Mouse (Mus musculus): ENCODE results near the gene Mpst.

- TF ChIP-seq CTCF (IDR thresholded peaks at IDR 0.05; ENCODE audit: low read depth, low read length) (no peak), POLR2A (IDR thresholded peaks at IDR 0.05; ENCODE audit: borderline replicate concordance, low read depth, low read length) (no peak)
These were observed 43.6 kb downstream of the Mpst start for GRCm38 (mm10) chr15:78449694-78450418.

Data from bone marrow macrophage, adult 2 months (primary cell).